Mouse (Mus musculus): Measurements from ENCODE around the gene Rab4a. TPM values are rescaled to one million over a fixed set of nuclear protein-coding genes. Genes with fewer than 3 reads are reported as not detected.

Rab4a gene
- polyA plus RNA-seq, 1 experiment from 2014 or later: 47.5 TPM

GRCm38 (mm10) chr8:123788416-123789170 lies 17.2 kb upstream of the Rab4a start:
- Histone ChIP-seq H3K4me3 (replicated peaks) (no peak overlapping the region), H3K27me3 (no peaks in the 10 kb centered on the region), H3K4me1 (peaks cover 9% of the 10 kb centered on the region; the same call in 1 of the 2 replicates), H3K27ac (replicated peaks) (no peak overlapping the region), H3K4me2 (replicated peaks) (no peak overlapping the region), H3K36me3 (no peaks in the 10 kb centered on the region), H3K9me3 (replicated peaks) (no peaks in the 10 kb centered on the region), H3K9ac (no peak overlapping the region)
- ATAC-seq (ENCODE audit: insufficient number of reproducible peaks, low FRiP score, low TSS enrichment, low read depth): no peak
- WGBS: 35% methylated on average over 14 of the region's 14 CpGs

GRCm38 (mm10) chr8:123789461-123789860 lies 16.3 kb upstream of the Rab4a start:
- 52% methylated on average over 9 of the region's 9 CpGs for WGBS
- ATAC-seq (ENCODE audit: insufficient number of reproducible peaks, low FRiP score, low TSS enrichment, low read depth): no peak

GRCm38 (mm10) chr8:123789970-123790369 lies 15.8 kb upstream of the Rab4a start:
- H3K4me1 ChIP-seq: peaks cover 10% of the 10 kb centered on the region
- H3K4me3 ChIP-seq (replicated peaks): no peak overlapping the region
- H3K9ac ChIP-seq: no peak overlapping the region
- H3K9me3 ChIP-seq (replicated peaks): no peaks in the 10 kb centered on the region
- H3K36me3 ChIP-seq: no peaks in the 10 kb centered on the region
- 0% methylated on average over 4 of the region's 4 CpGs for WGBS
- H3K27ac ChIP-seq (replicated peaks): no peak overlapping the region
- no peaks in the 10 kb centered on the region for H3K27me3 ChIP-seq
- no peak overlapping the region for H3K4me2 ChIP-seq (replicated peaks)
- no peak for ATAC-seq (ENCODE audit: insufficient number of reproducible peaks, low FRiP score, low TSS enrichment, low read depth)

More at GRCm38 (mm10) chr8:123789461-123789860, 16.3 kb upstream of the Rab4a start:
- H3K9me3 ChIP-seq (replicated peaks): no peaks in the 10 kb centered on the region
- H3K27me3 ChIP-seq: no peaks in the 10 kb centered on the region
- H3K36me3 ChIP-seq: no peaks in the 10 kb centered on the region
- H3K9ac ChIP-seq: no peak overlapping the region
- H3K4me2 ChIP-seq (replicated peaks): no peak overlapping the region
- peaks cover 10% of the 10 kb centered on the region for H3K4me1 ChIP-seq
- H3K27ac ChIP-seq (replicated peaks): no peak overlapping the region
- H3K4me3 ChIP-seq (replicated peaks): no peak overlapping the region

- Histone ChIP-seq H3K4me3 (replicated peaks) (no peak overlapping the region), H3K4me1 (peaks cover 10% of the 10 kb centered on the region), H3K9ac (no peak overlapping the region), H3K9me3 (replicated peaks) (no peaks in the 10 kb centered on the region), H3K27me3 (no peaks in the 10 kb centered on the region), H3K4me2 (replicated peaks) (no peak overlapping the region), H3K27ac (replicated peaks) (no peak overlapping the region), H3K36me3 (no peaks in the 10 kb centered on the region)
- WGBS: 66% methylated on average over 16 of the region's 16 CpGs
- ATAC-seq (ENCODE audit: insufficient number of reproducible peaks, low FRiP score, low TSS enrichment, low read depth): no peak
These were observed 14.5 kb upstream of the Rab4a start for GRCm38 (mm10) chr8:123791101-123791844.

GRCm38 (mm10) chr8:123791845-123792225 lies 13.9 kb upstream of the Rab4a start:
- Histone ChIP-seq H3K9ac (no peak overlapping the region), H3K4me2 (replicated peaks) (no peak overlapping the region), H3K27ac (replicated peaks) (no peak overlapping the region), H3K36me3 (no peaks in the 10 kb centered on the region), H3K27me3 (no peaks in the 10 kb centered on the region), H3K4me1 (peaks cover 10% of the 10 kb centered on the region), H3K4me3 (replicated peaks) (no peak overlapping the region), H3K9me3 (replicated peaks) (no peaks in the 10 kb centered on the region)
- WGBS: 84% methylated on average over 7 of the region's 7 CpGs
- ATAC-seq (ENCODE audit: insufficient number of reproducible peaks, low FRiP score, low TSS enrichment, low read depth): no peak

GRCm38 (mm10) chr8:123793900-123794299 lies 11.9 kb upstream of the Rab4a start:
- no peak overlapping the region for H3K27ac ChIP-seq (replicated peaks)
- no peaks in the 10 kb centered on the region for H3K36me3 ChIP-seq
- H3K9me3 ChIP-seq (replicated peaks): no peaks in the 10 kb centered on the region
- H3K4me1 ChIP-seq: peaks cover 8% of the 10 kb centered on the region
- H3K4me2 ChIP-seq (replicated peaks): no peak overlapping the region
- no peak overlapping the region for H3K9ac ChIP-seq
- WGBS: 60% methylated on average over 10 of the region's 10 CpGs
- ATAC-seq (ENCODE audit: insufficient number of reproducible peaks, low FRiP score, low TSS enrichment, low read depth): no peak
- no peaks in the 10 kb centered on the region for H3K27me3 ChIP-seq
- no peak overlapping the region for H3K4me3 ChIP-seq (replicated peaks)

- WGBS: 66% methylated on average over 4 of the region's 4 CpGs
- H3K4me1 ChIP-seq: peaks cover 14% of the 10 kb centered on the region
- H3K4me2 ChIP-seq (replicated peaks): no peak overlapping the region
- no peak overlapping the region for H3K4me3 ChIP-seq (replicated peaks)
- H3K9me3 ChIP-seq (replicated peaks): no peaks in the 10 kb centered on the region
- no peak overlapping the region for H3K9ac ChIP-seq
- H3K36me3 ChIP-seq: no peaks in the 10 kb centered on the region
- no peaks in the 10 kb centered on the region for H3K27me3 ChIP-seq
- H3K27ac ChIP-seq (replicated peaks): no peak overlapping the region
- ATAC-seq (ENCODE audit: insufficient number of reproducible peaks, low FRiP score, low TSS enrichment, low read depth): no peak
These were observed 11.0 kb upstream of the Rab4a start for GRCm38 (mm10) chr8:123794766-123795165.

- H3K9ac ChIP-seq: no peak overlapping the region
- H3K4me1 ChIP-seq: peaks cover 14% of the 10 kb centered on the region
- no peaks in the 10 kb centered on the region for H3K9me3 ChIP-seq (replicated peaks)
- no peak overlapping the region for H3K27ac ChIP-seq (replicated peaks)
- WGBS: 35% methylated on average over 4 of the region's 4 CpGs
- H3K4me3 ChIP-seq (replicated peaks): no peak overlapping the region
- H3K4me2 ChIP-seq (replicated peaks): no peak overlapping the region
- no peaks in the 10 kb centered on the region for H3K36me3 ChIP-seq
- no peaks in the 10 kb centered on the region for H3K27me3 ChIP-seq
- ATAC-seq (ENCODE audit: insufficient number of reproducible peaks, low FRiP score, low TSS enrichment, low read depth): no peak
These were observed 9.0 kb upstream of the Rab4a start for GRCm38 (mm10) chr8:123796758-123797157.

- H3K36me3 ChIP-seq: no peaks in the 10 kb centered on the region
- no peak overlapping the region for H3K9ac ChIP-seq
- peaks cover 14% of the 10 kb centered on the region for H3K4me1 ChIP-seq
- no peak overlapping the region for H3K4me3 ChIP-seq (replicated peaks)
- H3K4me2 ChIP-seq (replicated peaks): no peak overlapping the region
- WGBS: 90% methylated on average over 15 of the region's 15 CpGs
- H3K27ac ChIP-seq (replicated peaks): no peak overlapping the region
- no peaks in the 10 kb centered on the region for H3K27me3 ChIP-seq
- ATAC-seq (ENCODE audit: insufficient number of reproducible peaks, low FRiP score, low TSS enrichment, low read depth): no peak
- no peaks in the 10 kb centered on the region for H3K9me3 ChIP-seq (replicated peaks)
These were observed 7.9 kb upstream of the Rab4a start for GRCm38 (mm10) chr8:123797928-123798327.

GRCm38 (mm10) chr8:123799434-123799833 lies 6.4 kb upstream of the Rab4a start:
- no peaks in the 10 kb centered on the region for H3K27me3 ChIP-seq
- H3K27ac ChIP-seq (replicated peaks): peak overlapping the region; percentile 36; the same call in 1 of the 2 replicates

GRCm38 (mm10) chr8:123799885-123800284 lies 5.9 kb upstream of the Rab4a start:
- Histone ChIP-seq H3K4me2 (replicated peaks) (no peak overlapping the region), H3K4me3 (replicated peaks) (no peak overlapping the region), H3K27ac (replicated peaks) (peak overlapping the region; percentile 58; the same call in 1 of the 2 replicates), H3K9me3 (replicated peaks) (no peaks in the 10 kb centered on the region), H3K4me1 (peaks cover 10% of the 10 kb centered on the region), H3K9ac (no peak overlapping the region), H3K36me3 (no peaks in the 10 kb centered on the region), H3K27me3 (no peaks in the 10 kb centered on the region)
- 26% methylated on average over 3 of the region's 3 CpGs for WGBS
- ATAC-seq (ENCODE audit: insufficient number of reproducible peaks, low FRiP score, low TSS enrichment, low read depth): peak; percentile 51; the same call in 1 of the 2 replicates

More at GRCm38 (mm10) chr8:123799434-123799833, 6.4 kb upstream of the Rab4a start:
- Histone ChIP-seq H3K4me3 (replicated peaks) (no peak overlapping the region), H3K9me3 (replicated peaks) (no peaks in the 10 kb centered on the region), H3K36me3 (no peaks in the 10 kb centered on the region), H3K9ac (no peak overlapping the region), H3K4me2 (replicated peaks) (no peak overlapping the region), H3K4me1 (peaks cover 10% of the 10 kb centered on the region)
- WGBS: 47% methylated on average over 6 of the region's 6 CpGs
- ATAC-seq (ENCODE audit: insufficient number of reproducible peaks, low FRiP score, low TSS enrichment, low read depth): no peak
